Mouse (Mus musculus): ENCODE measurements around the gene Gtf2h3. TPM values are rescaled to one million over a fixed set of nuclear protein-coding genes. Genes with fewer than 3 reads are reported as not detected.
"Not testable (repeated sequence)": the region's sequence is repeated elsewhere in the genome, so short reads cannot be mapped to it uniquely, and the experiment has no call there.

The Gtf2h3 gene
- polyA plus RNA-seq, 1 experiment = 0.28 TPM

- Histone ChIP-seq H3K4me3 (replicated peaks) (no peak overlapping the region), H3K27me3 (ENCODE audit: control insufficient read depth) (peaks cover 6% of the 10 kb centered on the region), H3K4me1 (ENCODE audit: control insufficient read depth) (peaks cover 45% of the 10 kb centered on the region), H3K9me3 (ENCODE audit: control insufficient read depth, low read length) (no peaks in the 10 kb centered on the region), H3K36me3 (ENCODE audit: control insufficient read depth) (peaks cover 23% of the 10 kb centered on the region)
- TF ChIP-seq GATA1 (IDR thresholded peaks at IDR 0.05; ENCODE audit: low read length) = no peak
- no peak for TF ChIP-seq TAL1 (IDR thresholded peaks at IDR 0.05; ENCODE audit: low read length)
These were observed 39.8 kb upstream of the Gtf2h3 start for GRCm38 (mm10) chr5:124538813-124539792.

GRCm38 (mm10) chr5:124539905-124540304, 39.0 kb upstream of the Gtf2h3 start:
- no peaks in the 10 kb centered on the region for H3K9me3 ChIP-seq (ENCODE audit: control insufficient read depth, low read length)
- H3K4me1 ChIP-seq (ENCODE audit: control insufficient read depth) = peaks cover 44% of the 10 kb centered on the region
- peak overlapping the region; percentile 97 for H3K4me3 ChIP-seq (replicated peaks)
- H3K36me3 ChIP-seq (ENCODE audit: control insufficient read depth) = peaks cover 31% of the 10 kb centered on the region
- TF ChIP-seq GATA1 (IDR thresholded peaks at IDR 0.05; ENCODE audit: low read length) (no peak), TAL1 (IDR thresholded peaks at IDR 0.05; ENCODE audit: low read length) (no peak)
- H3K27me3 ChIP-seq (ENCODE audit: control insufficient read depth) = peaks cover 6% of the 10 kb centered on the region

- H3K4me1 ChIP-seq (ENCODE audit: control insufficient read depth) = peaks cover 42% of the 10 kb centered on the region
- H3K27me3 ChIP-seq (ENCODE audit: control insufficient read depth) = peaks cover 6% of the 10 kb centered on the region
- TF ChIP-seq GATA1 (IDR thresholded peaks at IDR 0.05; ENCODE audit: low read length) (no peak), TAL1 (IDR thresholded peaks at IDR 0.05; ENCODE audit: low read length) (no peak)
- peaks cover 36% of the 10 kb centered on the region for H3K36me3 ChIP-seq (ENCODE audit: control insufficient read depth)
- H3K4me3 ChIP-seq (replicated peaks) = peak within 1 kb of the TSS; percentile 97
- no peaks in the 10 kb centered on the region for H3K9me3 ChIP-seq (ENCODE audit: control insufficient read depth, low read length)
These were observed 38.6 kb upstream of the Gtf2h3 start, which contains the start of gene Tmed2 for GRCm38 (mm10) chr5:124540383-124540786. TSS of gene Tmed2 (plus strand) at chr5:124540695.

- Histone ChIP-seq H3K9me3 (ENCODE audit: control insufficient read depth, low read length) (no peaks in the 10 kb centered on the region), H3K4me1 (ENCODE audit: control insufficient read depth) (peaks cover 40% of the 10 kb centered on the region), H3K36me3 (ENCODE audit: control insufficient read depth) (peaks cover 43% of the 10 kb centered on the region), H3K27me3 (ENCODE audit: control insufficient read depth) (peaks cover 6% of the 10 kb centered on the region), H3K4me3 (replicated peaks) (peak overlapping the region; percentile 97)
- TF ChIP-seq TAL1 (IDR thresholded peaks at IDR 0.05; ENCODE audit: low read length) = no peak
- TF ChIP-seq GATA1 (IDR thresholded peaks at IDR 0.05; ENCODE audit: low read length) = no peak
These were observed 37.9 kb upstream of the Gtf2h3 start for GRCm38 (mm10) chr5:124540905-124541601.

- H3K4me3 ChIP-seq (replicated peaks) = peak overlapping the region; percentile 97
- H3K27me3 ChIP-seq (ENCODE audit: control insufficient read depth) = peaks cover 6% of the 10 kb centered on the region
- TF ChIP-seq TAL1 (IDR thresholded peaks at IDR 0.05; ENCODE audit: low read length) (no peak), GATA1 (IDR thresholded peaks at IDR 0.05; ENCODE audit: low read length) (no peak)
- H3K4me1 ChIP-seq (ENCODE audit: control insufficient read depth) = peaks cover 44% of the 10 kb centered on the region
- peaks cover 48% of the 10 kb centered on the region for H3K36me3 ChIP-seq (ENCODE audit: control insufficient read depth)
- H3K9me3 ChIP-seq (ENCODE audit: control insufficient read depth, low read length) = no peaks in the 10 kb centered on the region
These were observed 37.4 kb upstream of the Gtf2h3 start for GRCm38 (mm10) chr5:124541602-124541973.

- H3K27me3 ChIP-seq (ENCODE audit: control insufficient read depth); H3K9me3 ChIP-seq (ENCODE audit: control insufficient read depth, low read length); H3K4me3 ChIP-seq (replicated peaks): not testable (repeated sequence)
- Histone ChIP-seq H3K4me1 (ENCODE audit: control insufficient read depth) (peaks cover 30% of the 10 kb centered on the region), H3K36me3 (ENCODE audit: control insufficient read depth) (peaks cover 57% of the 10 kb centered on the region)
These were observed 28.2 kb upstream of the Gtf2h3 start for GRCm38 (mm10) chr5:124550737-124551136.

- H3K27me3 ChIP-seq (ENCODE audit: control insufficient read depth); H3K9me3 ChIP-seq (ENCODE audit: control insufficient read depth, low read length): not testable (repeated sequence)
- H3K4me1 ChIP-seq (ENCODE audit: control insufficient read depth) = peaks cover 26% of the 10 kb centered on the region
- H3K36me3 ChIP-seq (ENCODE audit: control insufficient read depth) = peaks cover 56% of the 10 kb centered on the region
- H3K4me3 ChIP-seq (replicated peaks) = peak overlapping the region; percentile 100
These were observed 27.4 kb upstream of the Gtf2h3 start for GRCm38 (mm10) chr5:124551349-124552093.

GRCm38 (mm10) chr5:124552094-124552472, 26.9 kb upstream of the Gtf2h3 start:
- Histone ChIP-seq H3K27me3 (ENCODE audit: control insufficient read depth) (no peaks in the 10 kb centered on the region), H3K9me3 (ENCODE audit: control insufficient read depth, low read length) (no peaks in the 10 kb centered on the region), H3K4me3 (replicated peaks) (peak overlapping the region; percentile 100), H3K36me3 (ENCODE audit: control insufficient read depth) (peaks cover 56% of the 10 kb centered on the region), H3K4me1 (ENCODE audit: control insufficient read depth) (peaks cover 26% of the 10 kb centered on the region)
- TF ChIP-seq TAL1 (IDR thresholded peaks at IDR 0.05; ENCODE audit: low read length) = no peak
- no peak for TF ChIP-seq GATA1 (IDR thresholded peaks at IDR 0.05; ENCODE audit: low read length)
